Mouse (Mus musculus): ENCODE measurements around the gene E330009J07Rik. TPM values are rescaled to one million over a fixed set of nuclear protein-coding genes. Genes with fewer than 3 reads are reported as not detected.

The E330009J07Rik gene
- polyA plus RNA-seq, 1 experiment from 2014 or later, result 19.9 TPM

DNA sequence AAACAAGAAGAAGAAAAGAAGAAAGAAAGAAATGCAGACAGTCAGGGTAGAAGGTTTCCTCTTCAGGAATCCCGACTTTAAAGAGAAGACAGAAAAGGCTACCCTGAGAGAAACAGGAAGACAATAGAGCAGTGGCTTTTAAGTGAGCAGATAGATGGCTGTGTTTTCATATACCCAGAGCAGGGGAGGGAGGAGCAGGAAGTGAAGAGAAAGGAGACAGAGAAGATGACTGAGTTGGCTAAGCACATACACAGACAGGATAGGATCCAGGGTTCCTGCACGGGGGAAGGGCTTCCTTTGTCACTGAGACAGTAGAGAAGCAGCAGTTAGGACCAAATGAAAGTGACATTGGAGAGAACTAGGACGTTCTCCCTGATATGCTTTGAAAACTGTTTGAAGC lies 50.3 kb downstream of the E330009J07Rik start:
- no peaks in the 10 kb centered on the region for H3K9me3 ChIP-seq (replicated peaks)
- H3K27ac ChIP-seq, result no peak overlapping the region
- no peaks in the 10 kb centered on the region for H3K36me3 ChIP-seq
- no peak for ATAC-seq (ENCODE audit: low FRiP score)
- H3K9ac ChIP-seq, result no peak overlapping the region
- H3K4me2 ChIP-seq (replicated peaks), result no peak overlapping the region
- no peaks in the 10 kb centered on the region for H3K4me1 ChIP-seq
- H3K4me3 ChIP-seq, result no peak overlapping the region
- 60% methylated on average over 3 of the region's 3 CpGs for WGBS
- H3K27me3 ChIP-seq, result no peaks in the 10 kb centered on the region

- H3K4me2 ChIP-seq (replicated peaks), result no peak overlapping the region
- H3K27me3 ChIP-seq, result no peaks in the 10 kb centered on the region
- no peak overlapping the region for H3K9ac ChIP-seq
- H3K27ac ChIP-seq, result no peak overlapping the region
- no peaks in the 10 kb centered on the region for H3K4me1 ChIP-seq
- no peaks in the 10 kb centered on the region for H3K9me3 ChIP-seq (replicated peaks)
- 88% methylated on average over 4 of the region's 4 CpGs for WGBS
- no peak for ATAC-seq (ENCODE audit: low FRiP score)
- H3K4me3 ChIP-seq, result no peak overlapping the region
- H3K36me3 ChIP-seq, result peaks cover 3% of the 10 kb centered on the region; the same call in 1 of the 2 replicates
These were observed 54.0 kb downstream of the E330009J07Rik start for GRCm38 (mm10) chr6:40381908-40382307.

- no peaks in the 10 kb centered on the region for H3K4me1 ChIP-seq
- no peaks in the 10 kb centered on the region for H3K27me3 ChIP-seq
- H3K27ac ChIP-seq, result no peak overlapping the region
- H3K36me3 ChIP-seq, result peaks cover 3% of the 10 kb centered on the region; the same call in 1 of the 2 replicates
- 91% methylated on average over 3 of the region's 3 CpGs for WGBS
- no peak for ATAC-seq (ENCODE audit: low FRiP score)
- H3K4me2 ChIP-seq (replicated peaks), result no peak overlapping the region
- no peak overlapping the region for H3K4me3 ChIP-seq
- no peaks in the 10 kb centered on the region for H3K9me3 ChIP-seq (replicated peaks)
- H3K9ac ChIP-seq, result no peak overlapping the region
These were observed 55.8 kb downstream of the E330009J07Rik start for GRCm38 (mm10) chr6:40380181-40380580.

DNA sequence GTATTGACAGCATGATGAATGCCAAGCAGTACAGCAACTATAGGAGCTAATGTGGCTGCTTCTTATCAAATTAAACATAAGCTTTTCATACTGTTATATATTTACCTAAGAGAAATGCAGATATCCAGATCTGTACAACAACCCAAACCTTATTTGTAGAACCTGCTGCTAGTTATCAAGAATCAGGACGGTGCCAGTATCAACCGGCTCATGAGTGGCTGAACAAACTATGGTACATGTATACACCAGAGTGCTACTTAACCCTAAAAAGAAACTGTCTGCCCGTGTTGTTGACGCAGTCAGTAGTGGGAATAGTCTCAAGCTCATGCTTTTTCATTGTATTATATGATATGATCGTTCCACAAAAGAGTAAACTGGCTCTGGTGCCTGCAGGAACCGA lies 64.9 kb downstream of the E330009J07Rik start:
- Histone ChIP-seq H3K4me3 (no peak overlapping the region), H3K27ac (no peak overlapping the region), H3K9ac (no peak overlapping the region), H3K4me1 (no peaks in the 10 kb centered on the region), H3K36me3 (peaks cover 9% of the 10 kb centered on the region), H3K27me3 (no peaks in the 10 kb centered on the region), H3K4me2 (replicated peaks) (no peak overlapping the region), H3K9me3 (replicated peaks) (no peaks in the 10 kb centered on the region)
- WGBS, result 96% methylated on average over 6 of the region's 6 CpGs
- ATAC-seq (ENCODE audit: low FRiP score), result no peak

DNA sequence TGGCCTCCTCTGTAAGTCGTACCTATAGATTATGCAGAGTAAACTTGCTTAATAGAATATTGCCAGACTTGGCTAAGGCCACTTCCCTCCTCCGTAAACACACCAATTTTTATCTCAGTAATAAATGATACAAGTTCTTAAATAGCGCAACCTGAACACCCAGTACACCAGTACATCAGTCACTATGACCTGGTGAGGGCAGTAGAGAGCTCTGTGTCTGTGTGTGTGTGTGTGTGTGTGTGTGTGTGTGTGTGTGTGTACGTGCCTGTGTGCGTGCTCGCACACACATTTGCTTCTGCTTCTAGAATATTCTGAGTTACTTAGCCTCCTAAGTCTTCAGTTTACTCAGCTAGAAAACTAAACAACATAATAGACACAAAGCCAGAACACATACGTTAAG lies 82.6 kb downstream of the E330009J07Rik start:
- H3K4me1 ChIP-seq, result no peaks in the 10 kb centered on the region
- H3K9ac ChIP-seq, result no peak overlapping the region
- ATAC-seq (ENCODE audit: low FRiP score), result no peak
- H3K9me3 ChIP-seq (replicated peaks), result no peaks in the 10 kb centered on the region
- WGBS, result 93% methylated on average over 7 of the region's 7 CpGs
- H3K4me3 ChIP-seq, result no peak overlapping the region
- peaks cover 21% of the 10 kb centered on the region for H3K36me3 ChIP-seq
- H3K4me2 ChIP-seq (replicated peaks), result no peak overlapping the region
- no peaks in the 10 kb centered on the region for H3K27me3 ChIP-seq
- H3K27ac ChIP-seq, result no peak overlapping the region

Other genes starting within 250 kb of the E330009J07Rik start
- 36.2 and 36.4 TPM in 2 replicates for gene Agk, start 111.0 kb downstream of the E330009J07Rik start, polyA plus RNA-seq (2016; fragmentation: Nextera tagmentation; extraction: Ambion mirVana)
- 0.29 TPM in 1 of 2 replicates, not detected in the other for gene Wee2, start 3.0 kb upstream of the E330009J07Rik start, polyA plus RNA-seq (2016; fragmentation: Nextera tagmentation; extraction: Ambion mirVana)
- 150 and 156 TPM in 2 replicates for gene Ssbp1, start 35.2 kb upstream of the E330009J07Rik start, polyA plus RNA-seq (2016; fragmentation: Nextera tagmentation; extraction: Ambion mirVana)
- not detected in 2 replicates for gene Tas2r137, start 55.1 kb upstream of the E330009J07Rik start, polyA plus RNA-seq (2016; fragmentation: Nextera tagmentation; extraction: Ambion mirVana)
- gene Tas2r108, start 57.4 kb upstream of the E330009J07Rik start, polyA plus RNA-seq (2016; fragmentation: Nextera tagmentation; extraction: Ambion mirVana), result not detected in 2 replicates
- not detected in 2 replicates for gene Prss37, start 83.4 kb upstream of the E330009J07Rik start, polyA plus RNA-seq (2016; fragmentation: Nextera tagmentation; extraction: Ambion mirVana)
- gene Olfr461, start 118.9 kb upstream of the E330009J07Rik start, polyA plus RNA-seq (2016; fragmentation: Nextera tagmentation; extraction: Ambion mirVana), result 0.05 and 0.50 TPM in 2 replicates
- not detected in 2 replicates for gene Olfr460, start 133.4 kb upstream of the E330009J07Rik start, polyA plus RNA-seq (2016; fragmentation: Nextera tagmentation; extraction: Ambion mirVana)
- 1.0 TPM in 2 replicates for gene Clec5a, start 149.7 kb upstream of the E330009J07Rik start, polyA plus RNA-seq (2016; fragmentation: Nextera tagmentation; extraction: Ambion mirVana)
- gene Tas2r138, start 177.2 kb upstream of the E330009J07Rik start, polyA plus RNA-seq (2016; fragmentation: Nextera tagmentation; extraction: Ambion mirVana), result not detected in 2 replicates
- gene Mgam, start 192.7 kb upstream of the E330009J07Rik start, polyA plus RNA-seq (2016; fragmentation: Nextera tagmentation; extraction: Ambion mirVana), result 0.09 TPM in 1 of 2 replicates, not detected in the other